Mouse (Mus musculus) splenic B cell, adult 2 months (primary cell): ENCODE data around the gene Ssc4d.

Experiments
- DNase-seq: peaks from one replicate; pipeline ENCODE4 v3.0.0-alpha.2; 2011; ENCODE audit warnings: low read depth, low spot score
- H3K27me3 ChIP-seq: 2 replicates; pipeline ENCODE4 v1.6.1; 2012; ENCODE audit warnings: mild to moderate bottlenecking, low read length, moderate library complexity, mixed read lengths; ENCODE audit not compliant: control insufficient read depth, poor library complexity, insufficient read depth, severe bottlenecking
- H3K36me3 ChIP-seq: 2 replicates; pipeline ENCODE4 v1.6.1; 2012; ENCODE audit warnings: mild to moderate bottlenecking, low read length, moderate library complexity, mixed read lengths; ENCODE audit not compliant: control insufficient read depth, poor library complexity, insufficient read depth, severe bottlenecking

Gene Ssc4d

GRCm38 (mm10) chr5:135962125-135962491, 12.2 kb downstream of the Ssc4d start:
- no peaks in the 10 kb centered on the region for H3K27me3 ChIP-seq
- no peak for DNase-seq
- no peaks in the 10 kb centered on the region for H3K36me3 ChIP-seq

- DNase-seq, result no peak
- Histone ChIP-seq H3K27me3 (no peaks in the 10 kb centered on the region), H3K36me3 (no peaks in the 10 kb centered on the region)
Observed at GRCm38 (mm10) chr5:135960909-135961635, 13.3 kb downstream of the Ssc4d start.

GRCm38 (mm10) chr5:135959911-135960310, 14.4 kb downstream of the Ssc4d start:
- DNase-seq, result no peak
- no peaks in the 10 kb centered on the region for H3K27me3 ChIP-seq
- H3K36me3 ChIP-seq, result no peaks in the 10 kb centered on the region

- DNase-seq, result no peak
- Histone ChIP-seq H3K27me3 (no peaks in the 10 kb centered on the region), H3K36me3 (no peaks in the 10 kb centered on the region)
Observed at GRCm38 (mm10) chr5:135958367-135958766, 16.0 kb downstream of the Ssc4d start.

DNA sequence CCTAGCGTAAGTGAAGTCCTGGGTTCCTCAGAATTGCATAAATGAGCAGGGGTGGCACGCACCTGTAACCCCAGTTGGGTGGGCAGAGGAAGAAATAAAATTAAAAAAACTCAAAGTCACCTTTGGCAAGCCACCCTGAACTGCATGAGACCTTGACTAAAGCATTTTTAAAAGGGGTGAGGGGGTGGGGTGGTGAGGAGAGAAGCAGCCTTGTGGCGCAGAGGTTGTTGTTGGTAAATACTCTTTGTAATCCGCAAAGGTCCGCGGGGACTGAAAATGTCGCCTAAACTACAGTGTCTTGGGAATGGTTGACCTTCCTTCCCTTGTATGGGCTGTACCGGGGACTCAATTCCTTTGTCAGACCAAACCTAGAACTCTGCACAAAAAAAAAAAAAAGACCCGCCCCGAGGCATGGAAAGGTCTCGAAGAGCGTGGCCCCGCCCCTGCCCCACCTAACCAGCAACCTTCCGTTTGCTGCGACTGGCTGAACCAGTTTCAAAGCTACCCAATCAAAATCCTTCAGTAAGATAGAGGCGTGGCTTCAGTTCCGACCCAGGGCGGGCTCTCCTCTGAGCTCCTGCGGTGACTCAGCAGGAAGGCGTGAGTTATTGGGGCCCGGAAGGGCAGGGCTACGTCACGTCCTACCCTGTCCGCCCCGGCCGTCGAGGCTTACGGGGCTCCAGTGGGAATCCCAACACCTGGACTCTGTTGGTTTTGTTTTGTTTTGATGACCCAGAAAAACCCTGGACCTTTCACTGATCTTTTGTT, 16.9 kb downstream of the Ssc4d start:
- Histone ChIP-seq H3K36me3 (no peaks in the 10 kb centered on the region), H3K27me3 (no peaks in the 10 kb centered on the region)
- DNase-seq, result peak; percentile 98

DNA sequence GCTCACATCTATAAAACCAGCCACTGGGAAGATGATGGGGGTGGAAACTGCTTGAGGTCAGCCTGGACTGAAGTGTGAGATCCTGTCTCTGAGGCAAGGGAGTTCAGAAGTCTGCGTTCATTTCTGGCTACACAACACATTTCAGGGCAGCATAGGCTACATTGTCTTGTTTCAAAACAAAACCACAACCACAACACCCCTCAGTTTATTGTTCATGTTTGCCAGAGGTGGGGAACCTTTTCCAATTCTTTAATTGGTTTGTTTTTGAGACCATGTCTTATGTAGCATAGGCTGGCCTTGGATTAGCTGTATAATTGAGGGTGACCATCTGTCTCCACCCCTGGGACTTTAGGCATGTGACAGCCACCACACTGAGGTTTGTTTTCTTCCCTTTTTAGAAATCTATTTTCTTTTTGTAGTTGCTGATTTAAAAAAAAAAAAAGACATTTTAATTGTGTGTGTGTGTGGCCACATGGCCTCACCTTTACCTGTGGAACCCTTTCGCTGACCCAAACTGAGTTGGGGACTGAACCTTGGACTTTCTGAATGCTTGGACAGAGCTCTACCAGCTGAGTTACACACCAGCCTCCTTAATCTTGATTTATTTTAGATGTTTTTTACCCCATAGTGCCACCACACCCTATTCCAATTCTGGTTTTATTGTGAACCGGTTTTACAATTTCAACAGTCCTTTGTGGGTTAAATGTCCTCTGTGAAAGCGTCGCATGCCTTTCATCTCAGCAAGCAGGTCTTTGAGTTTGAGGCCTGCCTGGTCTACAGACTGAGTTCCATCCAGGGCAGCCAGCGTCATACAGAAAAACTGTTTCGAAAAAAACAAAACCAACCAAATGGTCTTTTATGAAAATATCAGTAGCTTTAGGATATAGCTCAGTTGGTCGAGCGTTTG, 17.8 kb downstream of the Ssc4d start:
- Histone ChIP-seq H3K36me3 (no peaks in the 10 kb centered on the region), H3K27me3 (no peaks in the 10 kb centered on the region)
- DNase-seq, result peak; percentile 57

DNA sequence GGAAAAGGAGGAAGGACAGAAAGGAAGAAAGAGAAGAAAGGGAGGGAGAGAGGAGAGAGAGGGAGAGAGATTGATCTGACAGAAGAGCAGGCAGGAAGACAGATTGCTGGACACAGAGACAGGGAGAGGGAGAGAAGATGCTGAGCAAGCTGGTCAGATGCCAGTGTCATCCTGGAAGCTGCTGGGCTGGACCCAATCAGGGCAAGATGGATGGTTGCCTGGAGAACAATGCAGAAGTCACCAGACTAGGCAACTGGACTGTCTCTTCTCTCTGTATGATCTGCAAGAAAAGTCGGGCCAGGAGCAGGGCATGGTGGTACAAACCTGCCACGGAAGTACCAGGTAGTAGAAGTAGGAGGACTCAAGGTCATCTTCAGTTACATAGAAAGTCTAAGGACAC, 21.5 kb downstream of the Ssc4d start:
- H3K36me3 ChIP-seq, result no peaks in the 10 kb centered on the region
- no peaks in the 10 kb centered on the region for H3K27me3 ChIP-seq
- DNase-seq, result no peak

GRCm38 (mm10) chr5:135951660-135952059, 22.7 kb downstream of the Ssc4d start:
- no peaks in the 10 kb centered on the region for H3K36me3 ChIP-seq

DNA sequence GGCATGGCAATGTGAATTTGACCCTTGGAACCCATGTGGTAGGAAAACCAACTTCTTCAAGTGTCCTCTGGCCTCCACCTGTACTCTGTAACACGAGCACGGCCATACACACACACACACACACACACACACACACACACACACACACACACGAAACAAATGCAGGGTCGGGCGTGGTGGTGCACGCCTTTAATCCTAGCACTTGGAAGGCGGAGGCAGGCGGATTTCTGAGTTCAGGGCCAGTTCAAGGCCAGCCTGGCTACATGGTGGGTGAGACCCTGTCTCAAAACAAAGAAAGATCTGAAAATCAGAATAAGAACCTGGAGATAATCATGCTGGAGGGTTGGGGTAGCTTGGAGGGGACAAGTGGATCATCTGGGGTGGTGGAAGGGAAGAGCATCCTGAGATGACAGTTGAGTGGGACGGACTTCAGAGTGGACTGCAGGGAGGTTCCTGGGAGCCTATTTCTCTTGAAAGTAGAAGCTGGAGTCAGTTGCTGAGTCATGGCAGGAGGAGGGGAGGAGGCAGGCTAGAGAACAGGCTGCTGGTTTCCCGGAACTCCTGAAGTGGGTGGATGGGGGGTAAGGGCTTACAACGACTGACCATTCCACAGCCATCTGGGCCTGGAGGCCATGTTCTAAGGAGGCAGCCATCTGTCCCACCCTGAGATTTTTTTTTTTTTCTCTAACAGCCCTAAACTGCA, 23.5 kb downstream of the Ssc4d start:
- no peaks in the 10 kb centered on the region for H3K27me3 ChIP-seq
- DNase-seq, result no peak
- H3K36me3 ChIP-seq, result no peaks in the 10 kb centered on the region

More at GRCm38 (mm10) chr5:135951660-135952059, 22.7 kb downstream of the Ssc4d start:
- H3K27me3 ChIP-seq, result no peaks in the 10 kb centered on the region
- DNase-seq, result no peak

GRCm38 (mm10) chr5:135946621-135947020, 27.7 kb downstream of the Ssc4d start:
- H3K27me3 ChIP-seq, result no peaks in the 10 kb centered on the region
- no peaks in the 10 kb centered on the region for H3K36me3 ChIP-seq
- no peak for DNase-seq

- Histone ChIP-seq H3K27me3 (no peaks in the 10 kb centered on the region), H3K36me3 (no peaks in the 10 kb centered on the region)
- no peak for DNase-seq
Observed at GRCm38 (mm10) chr5:135945916-135946408, 28.4 kb downstream of the Ssc4d start.

- Histone ChIP-seq H3K36me3 (no peaks in the 10 kb centered on the region), H3K27me3 (no peaks in the 10 kb centered on the region)
- DNase-seq, result no peak
Observed at GRCm38 (mm10) chr5:135942710-135943109, 31.6 kb downstream of the Ssc4d start.

DNA sequence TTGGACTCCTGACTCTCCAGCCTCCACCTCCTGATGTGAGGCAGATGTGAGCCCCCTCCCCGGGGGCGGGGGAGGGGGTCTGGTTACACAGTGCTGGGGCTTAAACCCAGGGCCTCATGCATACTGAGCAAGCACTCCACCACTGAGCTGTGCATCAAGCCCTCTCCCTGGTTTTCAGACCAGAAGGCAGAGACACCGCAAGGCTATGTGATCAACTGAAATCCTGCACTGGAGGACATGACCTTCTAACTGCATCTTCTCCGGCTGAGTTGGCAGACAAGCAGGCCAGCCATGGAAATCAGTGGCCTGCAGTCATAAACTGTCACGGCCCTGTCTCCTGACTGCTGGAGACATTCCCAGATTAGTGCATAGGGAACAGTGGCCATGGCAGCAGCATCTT, 33.7 kb downstream of the Ssc4d start:
- Histone ChIP-seq H3K36me3 (no peaks in the 10 kb centered on the region), H3K27me3 (no peaks in the 10 kb centered on the region)
- DNase-seq, result no peak

DNA sequence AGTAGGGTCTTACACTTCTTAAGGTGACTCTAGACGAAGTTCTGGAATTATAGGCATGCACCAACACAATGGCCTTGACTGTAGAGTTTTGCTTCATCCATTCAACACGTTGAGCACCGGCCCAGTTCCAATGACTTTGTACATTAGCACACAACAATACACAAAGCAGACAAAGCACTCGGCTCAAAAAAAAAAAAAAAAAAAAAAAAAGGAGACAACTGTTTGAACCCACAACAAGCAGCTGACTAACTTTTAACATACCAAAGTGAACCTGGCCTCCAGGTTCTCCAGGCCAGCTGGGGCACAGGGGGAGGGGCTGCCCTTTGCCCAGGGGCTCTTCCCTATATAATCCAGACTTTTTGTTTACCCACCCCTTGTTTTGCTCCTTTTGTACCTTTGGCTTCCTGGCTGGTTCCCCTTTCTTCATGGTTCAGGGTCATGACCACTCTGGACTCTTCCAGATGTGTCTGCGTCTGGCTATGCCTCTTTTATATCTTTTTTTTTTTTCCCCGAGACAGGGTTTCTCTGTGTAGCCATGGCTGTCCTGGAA, 38.6 kb downstream of the Ssc4d start:
- no peak for DNase-seq
- no peaks in the 10 kb centered on the region for H3K27me3 ChIP-seq
- H3K36me3 ChIP-seq, result no peaks in the 10 kb centered on the region; the same call in 1 of the 2 replicates
